Mouse (Mus musculus): ENCODE results near the gene Styx. TPM values are rescaled to one million over a fixed set of nuclear protein-coding genes. Genes with fewer than 3 reads are reported as not detected.
"Not testable (repeated sequence)": the region's sequence is repeated elsewhere in the genome, so short reads cannot be mapped to it uniquely, and the experiment has no call there.

Styx gene
- total RNA-seq, 2 experiments from 2014 or later: 12.6 to 18.4 TPM

- no peak for DNase-seq (ENCODE audit: low spot score in 2 of 2)
- intact Hi-C loops (cut with DNase I): loop anchor here (5.0 kb wide), 1 partner anchor 65 kb away; no protein-coding TSS in a partner anchor
Observed at GRCm38 (mm10) chr14:45461945-45462344, 111.1 kb downstream of the Styx start.

- intact Hi-C loops (cut with DNase I): loop anchor here (5.0 kb wide), 1 partner anchor 65 kb away; no protein-coding TSS in a partner anchor
- peak; percentile 49 to 57 for DNase-seq (ENCODE audit: low spot score in 2 of 2)
Observed at GRCm38 (mm10) chr14:45462374-45462773, 111.5 kb downstream of the Styx start.

DNA sequence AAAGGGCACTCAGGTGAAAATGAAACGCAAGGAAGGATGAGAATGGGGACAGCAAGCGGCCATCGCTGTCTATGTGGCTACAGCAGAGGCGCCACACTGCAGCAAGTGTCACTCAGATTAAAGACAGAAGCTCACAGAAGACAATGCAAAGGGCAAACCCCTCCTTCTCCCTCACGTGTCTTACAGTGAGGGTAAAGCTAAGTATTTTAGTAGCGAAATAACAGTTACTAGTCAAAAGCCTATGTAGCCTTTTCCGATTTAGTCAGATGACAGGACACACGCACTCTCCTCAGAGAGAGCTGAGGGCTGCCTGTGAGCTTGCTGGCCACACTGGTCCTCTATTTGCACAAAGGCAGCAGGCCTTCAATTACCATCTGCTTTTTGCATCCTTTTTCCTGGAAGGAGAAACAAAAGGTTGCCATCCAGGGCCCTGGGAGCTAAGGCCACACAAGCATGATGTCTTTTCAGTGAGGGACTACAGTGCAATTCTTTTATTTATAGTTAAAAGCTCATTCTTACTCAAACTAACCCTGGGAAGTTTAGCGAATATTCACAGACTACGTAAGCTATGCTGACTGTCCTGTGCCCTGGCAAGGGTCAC is 112.1 kb downstream of the Styx start:
- DNase-seq (ENCODE audit: low spot score in 2 of 2): no peak
- intact Hi-C loops (cut with DNase I): loop anchor here (5.0 kb wide), 1 partner anchor 64 kb away; no protein-coding TSS in a partner anchor

- DNase-seq (ENCODE audit: low spot score in 2 of 2): no peak
- intact Hi-C loops (cut with DNase I): loop anchor here (5.0 kb wide), 1 partner anchor 64 kb away; no protein-coding TSS in a partner anchor
Observed at GRCm38 (mm10) chr14:45463599-45463998, 112.7 kb downstream of the Styx start.

GRCm38 (mm10) chr14:45464036-45465035 is 113.4 kb downstream of the Styx start:
- intact Hi-C loops (cut with DNase I): loop anchor here (5.0 kb wide), 1 partner anchor 63 kb away; no protein-coding TSS in a partner anchor
- DNase-seq (ENCODE audit: low spot score in 2 of 2): no peak

- DNase-seq (ENCODE audit: low spot score in 2 of 2); intact Hi-C loops (cut with DNase I): not testable (repeated sequence)
Observed at GRCm38 (mm10) chr14:45466371-45466770, 115.5 kb downstream of the Styx start.

DNA sequence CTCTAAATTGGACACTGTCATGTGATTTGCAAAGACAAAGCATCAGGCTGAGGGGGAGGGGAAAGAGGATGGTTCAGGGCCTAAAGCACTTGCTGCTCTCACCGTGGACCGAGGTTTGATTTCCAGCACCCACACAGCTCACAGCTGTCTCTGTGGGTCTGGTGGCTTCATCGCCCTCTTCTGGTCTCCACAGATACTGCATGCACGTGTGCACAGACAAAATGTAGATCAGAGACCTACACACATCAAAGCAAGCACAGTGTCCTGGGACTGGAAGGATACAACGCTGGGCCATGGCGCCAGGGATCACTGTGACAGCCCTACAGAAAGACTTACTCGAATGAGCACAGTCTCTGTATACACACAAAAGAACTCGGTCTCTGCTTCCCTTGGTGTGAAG is 118.6 kb downstream of the Styx start:
- DNase-seq (ENCODE audit: low spot score in 2 of 2): no peak
- intact Hi-C loops (cut with DNase I): no loop called here

Small RNA genes lying within 50 kb of the gene (microRNA-seq; reads per million reads assigned to microRNA genes)
- 0 reads per million in 2 experiments for gene Gm25353

Other genes with a start within 250 kb of the Styx start
- gene Gpr137c, start 131.4 kb upstream of the Styx start, total RNA-seq (2021): 10 to 100 TPM; 29.8 to 39.9 TPM
- gene Txndc16, start 130.8 kb upstream of the Styx start, total RNA-seq (2021): 10 to 100 TPM; 67.2 to 69.8 TPM
- 10 to 100 TPM; 46.6 to 47.1 TPM for gene Ero1l, start 32.3 kb upstream of the Styx start, total RNA-seq (2021)
- 10 to 100 TPM; 93.0 to 97.0 TPM for gene Psmc6, start 21.3 kb upstream of the Styx start, total RNA-seq (2021)
- 10 to 100 TPM; 16.5 to 16.6 TPM for gene Gnpnat1, start 53.8 kb downstream of the Styx start, total RNA-seq (2021)
- 100 to 1,000 TPM in 1 of 2 experiments, 10 to 100 TPM in 1; 92.3 to 105 TPM for gene Fermt2, start 179.0 kb downstream of the Styx start, total RNA-seq (2021)